Mouse (Mus musculus) cortical plate, adult 2 months (tissue): ENCODE results near the gene Hoxb5.

Experiments used
- CTCF ChIP-seq: fragments of 200-500 bp; IDR thresholded peaks from 2 replicates; pipeline ENCODE4 v1.5.1; 2011; ENCODE audit warnings: mild to moderate bottlenecking, control low read depth, low read length; ENCODE audit not compliant: insufficient read depth; ENCODE audit errors: extremely low read depth
- POLR2A ChIP-seq: fragments of 200-500 bp; IDR thresholded peaks from 2 replicates; pipeline ENCODE4 v1.6.1; 2011; ENCODE audit warnings: mild to moderate bottlenecking, low read length, control low read depth; ENCODE audit not compliant: insufficient read depth; ENCODE audit errors: extremely low read depth

DNA sequence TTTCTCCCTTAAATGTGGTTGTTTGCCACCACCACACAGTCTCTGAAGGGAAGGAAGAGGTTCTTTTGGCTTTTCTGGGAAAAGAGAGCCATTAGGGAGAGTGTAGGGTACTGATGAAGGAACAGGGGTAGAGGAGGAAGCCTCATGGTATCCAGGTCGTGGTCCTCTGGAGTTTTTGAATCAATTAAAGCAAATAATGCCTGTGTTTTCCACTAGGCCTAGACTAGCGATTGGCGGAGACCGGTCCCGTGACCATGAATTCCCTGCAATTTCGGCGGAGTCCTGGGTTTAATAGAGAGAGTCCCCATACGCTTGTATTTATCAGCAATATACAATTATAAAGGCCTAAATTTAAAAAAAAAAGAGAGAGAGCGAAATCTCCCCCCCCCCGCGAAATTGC is 48.2 kb downstream of the Hoxb5 start:
- no peak for TF ChIP-seq CTCF
- no peak for TF ChIP-seq POLR2A
